Mouse (Mus musculus): ENCODE results near the gene Sac3d1. TPM values are rescaled to one million over a fixed set of nuclear protein-coding genes. Genes with fewer than 3 reads are reported as not detected.

Gene Sac3d1
- polyA plus RNA-seq (2012; rRNA removed) = 47.3 and 66.2 TPM in 2 replicates

- DNase-seq (ENCODE audit: low read depth) = peak; percentile 98
- peak; percentile 82 for TF ChIP-seq POLR2A (IDR thresholded peaks at IDR 0.05; ENCODE audit: borderline replicate concordance, extremely low read depth, insufficient read depth, insufficient read length, poor library complexity, severe bottlenecking)
- no peak for TF ChIP-seq CTCF (IDR thresholded peaks at IDR 0.05; ENCODE audit: borderline replicate concordance, extremely low read depth, insufficient read depth, insufficient read length)
These were observed at the start of gene Sac3d1 for GRCm38 (mm10) chr19:6117986-6118676. Gene Sac3d1 (minus strand): TSS chr19:6118650.

GRCm38 (mm10) chr19:6166750-6167149 is 48.3 kb upstream of the Sac3d1 start:
- no peak for DNase-seq (ENCODE audit: low read depth)
- TF ChIP-seq CTCF (IDR thresholded peaks at IDR 0.05; ENCODE audit: borderline replicate concordance, extremely low read depth, insufficient read depth, insufficient read length) (peak; percentile 15; the same call in 1 of the 2 replicates), POLR2A (IDR thresholded peaks at IDR 0.05; ENCODE audit: borderline replicate concordance, extremely low read depth, insufficient read depth, insufficient read length, poor library complexity, severe bottlenecking) (no peak)

- TF ChIP-seq CTCF (IDR thresholded peaks at IDR 0.05; ENCODE audit: borderline replicate concordance, extremely low read depth, insufficient read depth, insufficient read length) = no peak
- no peak for DNase-seq (ENCODE audit: low read depth)
These were observed 45.6 kb upstream of the Sac3d1 start for GRCm38 (mm10) chr19:6163872-6164547.

- no peak for DNase-seq (ENCODE audit: low read depth)
- TF ChIP-seq CTCF (IDR thresholded peaks at IDR 0.05; ENCODE audit: borderline replicate concordance, extremely low read depth, insufficient read depth, insufficient read length) = no peak
- no peak for TF ChIP-seq POLR2A (IDR thresholded peaks at IDR 0.05; ENCODE audit: borderline replicate concordance, extremely low read depth, insufficient read depth, insufficient read length, poor library complexity, severe bottlenecking)
These were observed 38.8 kb upstream of the Sac3d1 start for GRCm38 (mm10) chr19:6157220-6157619.

- TF ChIP-seq CTCF (IDR thresholded peaks at IDR 0.05; ENCODE audit: borderline replicate concordance, extremely low read depth, insufficient read depth, insufficient read length) = 0 out of 2 replicates have a peak, but pooled peaks have one; percentile 4
- no peak for TF ChIP-seq POLR2A (IDR thresholded peaks at IDR 0.05; ENCODE audit: borderline replicate concordance, extremely low read depth, insufficient read depth, insufficient read length, poor library complexity, severe bottlenecking)
- DNase-seq (ENCODE audit: low read depth) = no peak
These were observed 37.9 kb upstream of the Sac3d1 start for GRCm38 (mm10) chr19:6156372-6156771.

GRCm38 (mm10) chr19:6155174-6155573 is 36.7 kb upstream of the Sac3d1 start:
- DNase-seq (ENCODE audit: low read depth) = no peak
- TF ChIP-seq CTCF (IDR thresholded peaks at IDR 0.05; ENCODE audit: borderline replicate concordance, extremely low read depth, insufficient read depth, insufficient read length) (no peak), POLR2A (IDR thresholded peaks at IDR 0.05; ENCODE audit: borderline replicate concordance, extremely low read depth, insufficient read depth, insufficient read length, poor library complexity, severe bottlenecking) (no peak)

- no peak for DNase-seq (ENCODE audit: low read depth)
- TF ChIP-seq POLR2A (IDR thresholded peaks at IDR 0.05; ENCODE audit: borderline replicate concordance, extremely low read depth, insufficient read depth, insufficient read length, poor library complexity, severe bottlenecking) (no peak), CTCF (IDR thresholded peaks at IDR 0.05; ENCODE audit: borderline replicate concordance, extremely low read depth, insufficient read depth, insufficient read length) (no peak)
These were observed 26.4 kb upstream of the Sac3d1 start for GRCm38 (mm10) chr19:6144842-6145241.

- peak; percentile 97 for DNase-seq (ENCODE audit: low read depth)
- TF ChIP-seq POLR2A (IDR thresholded peaks at IDR 0.05; ENCODE audit: borderline replicate concordance, extremely low read depth, insufficient read depth, insufficient read length, poor library complexity, severe bottlenecking) (no peak; the same call in 1 of the 2 replicates), CTCF (IDR thresholded peaks at IDR 0.05; ENCODE audit: borderline replicate concordance, extremely low read depth, insufficient read depth, insufficient read length) (peak; percentile 76)
These were observed 22.9 kb upstream of the Sac3d1 start, which contains the start of gene Arl2 for GRCm38 (mm10) chr19:6141394-6141749. Gene Arl2 (minus strand): TSS chr19:6141548.

- DNase-seq (ENCODE audit: low read depth) = peak; percentile 99
- peak; percentile 87 for TF ChIP-seq CTCF (IDR thresholded peaks at IDR 0.05; ENCODE audit: borderline replicate concordance, extremely low read depth, insufficient read depth, insufficient read length)
- TF ChIP-seq POLR2A (IDR thresholded peaks at IDR 0.05; ENCODE audit: borderline replicate concordance, extremely low read depth, insufficient read depth, insufficient read length, poor library complexity, severe bottlenecking) = peak; percentile 54; the same call in 1 of the 2 replicates
These were observed 22.4 kb upstream of the Sac3d1 start, which contains the start of gene Batf2 for GRCm38 (mm10) chr19:6140678-6141393. Gene Batf2 (plus strand): TSS chr19:6140983.

GRCm38 (mm10) chr19:6140374-6140677 is 21.9 kb upstream of the Sac3d1 start:
- no peak for DNase-seq (ENCODE audit: low read depth)
- TF ChIP-seq CTCF (IDR thresholded peaks at IDR 0.05; ENCODE audit: borderline replicate concordance, extremely low read depth, insufficient read depth, insufficient read length) = no peak
- no peak for TF ChIP-seq POLR2A (IDR thresholded peaks at IDR 0.05; ENCODE audit: borderline replicate concordance, extremely low read depth, insufficient read depth, insufficient read length, poor library complexity, severe bottlenecking)

GRCm38 (mm10) chr19:6139701-6140100 is 21.3 kb upstream of the Sac3d1 start:
- no peak for DNase-seq (ENCODE audit: low read depth)
- TF ChIP-seq POLR2A (IDR thresholded peaks at IDR 0.05; ENCODE audit: borderline replicate concordance, extremely low read depth, insufficient read depth, insufficient read length, poor library complexity, severe bottlenecking) (no peak), CTCF (IDR thresholded peaks at IDR 0.05; ENCODE audit: borderline replicate concordance, extremely low read depth, insufficient read depth, insufficient read length) (no peak)

Measured in brain, embryonic 14.5 days (tissue).